Mouse (Mus musculus): ENCODE measurements around the gene Tmbim1. TPM values are rescaled to one million over a fixed set of nuclear protein-coding genes. Genes with fewer than 3 reads are reported as not detected.
"Not testable (repeated sequence)": the region's sequence is repeated elsewhere in the genome, so short reads cannot be mapped to it uniquely, and the experiment has no call there.

The Tmbim1 gene
- polyA plus RNA-seq, 1 experiment from 2014 or later = 18.8 TPM

DNA sequence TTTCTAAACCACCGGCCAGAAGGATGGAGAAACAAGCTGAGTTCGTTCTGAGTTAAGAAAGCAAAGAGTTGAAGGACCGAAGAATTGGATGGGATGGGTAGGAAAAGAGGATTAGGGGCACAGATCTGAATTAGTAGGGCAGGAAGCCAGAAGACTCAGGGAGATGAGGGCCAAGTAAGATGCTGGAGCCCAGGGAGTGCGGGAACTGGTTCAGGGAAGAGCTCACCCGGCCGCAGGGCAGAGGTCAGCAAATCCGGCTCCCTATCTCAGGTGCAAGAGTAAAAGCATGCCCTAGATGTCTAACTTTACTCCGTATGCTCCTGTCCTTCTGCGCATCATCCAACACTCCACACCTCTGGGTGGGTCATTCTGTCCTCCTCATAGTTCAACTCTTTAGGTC, 27.5 kb upstream of the Tmbim1 start:
- Histone ChIP-seq H3K9me3 (replicated peaks; ENCODE audit: control insufficient read depth, low read length) (no peaks in the 10 kb centered on the region), H3K36me3 (ENCODE audit: control insufficient read depth, insufficient read depth) (no peaks in the 10 kb centered on the region), H3K27ac (ENCODE audit: low read length) (no peak overlapping the region), H3K27me3 (ENCODE audit: control insufficient read depth, insufficient read depth, low read depth, low read length) (peaks cover 5% of the 10 kb centered on the region; the same call in 1 of the 2 replicates), H3K4me1 (ENCODE audit: control insufficient read depth, low read depth, low read length) (peaks cover 29% of the 10 kb centered on the region), H3K4me3 (ENCODE audit: low read depth, low read length) (peak overlapping the region; percentile 60), H3K9ac (ENCODE audit: low read depth, low read length) (peak overlapping the region; percentile 59), H3K4me2 (ENCODE audit: low read depth, low read length) (peak overlapping the region; percentile 92)
- ATAC-seq (ENCODE audit: low read depth) = no peak
- WGBS (ENCODE audit: insufficient replicate concordance) = 10% methylated on average over 9 of the region's 9 CpGs

DNA sequence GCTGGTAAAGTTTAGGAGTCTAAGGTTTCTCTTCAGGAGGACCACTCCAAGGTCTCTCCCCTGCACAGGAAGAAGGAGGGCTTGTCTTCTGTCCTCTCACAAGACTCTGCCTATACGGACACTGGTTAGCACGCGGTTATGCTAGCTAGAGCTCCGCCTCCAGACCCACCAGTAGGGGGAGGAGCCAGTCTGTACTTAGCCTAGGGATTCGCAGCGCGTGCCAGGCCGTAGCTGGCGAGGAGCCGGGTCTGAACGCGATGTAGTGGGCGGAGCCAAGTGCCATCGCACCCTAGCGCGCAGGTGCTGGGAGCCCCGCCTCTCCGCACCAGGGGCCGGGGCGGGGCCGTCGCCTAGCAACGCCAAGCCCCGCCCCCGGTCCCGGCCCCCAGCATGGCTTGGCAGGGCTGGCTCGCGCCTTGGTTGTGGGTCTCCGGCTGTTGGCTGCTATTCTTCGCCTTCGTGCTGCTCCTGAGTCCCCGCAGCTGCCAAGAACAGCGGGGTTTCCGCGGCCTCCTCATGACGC, 26.9 kb upstream of the Tmbim1 start:
- peak overlapping the region; percentile 59 for H3K9ac ChIP-seq (ENCODE audit: low read depth, low read length)
- H3K9me3 ChIP-seq (replicated peaks; ENCODE audit: control insufficient read depth, low read length) = no peaks in the 10 kb centered on the region
- H3K27ac ChIP-seq (ENCODE audit: low read length) = no peak overlapping the region
- peak overlapping the region; percentile 92 for H3K4me2 ChIP-seq (ENCODE audit: low read depth, low read length)
- no peaks in the 10 kb centered on the region for H3K36me3 ChIP-seq (ENCODE audit: control insufficient read depth, insufficient read depth)
- WGBS (ENCODE audit: insufficient replicate concordance) = under 1% methylated on average over 30 of the region's 36 CpGs
- H3K27me3 ChIP-seq (ENCODE audit: control insufficient read depth, insufficient read depth, low read depth, low read length) = peaks cover 5% of the 10 kb centered on the region; the same call in 1 of the 2 replicates
- peak overlapping the region; percentile 60 for H3K4me3 ChIP-seq (ENCODE audit: low read depth, low read length)
- peaks cover 29% of the 10 kb centered on the region for H3K4me1 ChIP-seq (ENCODE audit: control insufficient read depth, low read depth, low read length)
- ATAC-seq (ENCODE audit: low read depth) = peak; percentile 93

DNA sequence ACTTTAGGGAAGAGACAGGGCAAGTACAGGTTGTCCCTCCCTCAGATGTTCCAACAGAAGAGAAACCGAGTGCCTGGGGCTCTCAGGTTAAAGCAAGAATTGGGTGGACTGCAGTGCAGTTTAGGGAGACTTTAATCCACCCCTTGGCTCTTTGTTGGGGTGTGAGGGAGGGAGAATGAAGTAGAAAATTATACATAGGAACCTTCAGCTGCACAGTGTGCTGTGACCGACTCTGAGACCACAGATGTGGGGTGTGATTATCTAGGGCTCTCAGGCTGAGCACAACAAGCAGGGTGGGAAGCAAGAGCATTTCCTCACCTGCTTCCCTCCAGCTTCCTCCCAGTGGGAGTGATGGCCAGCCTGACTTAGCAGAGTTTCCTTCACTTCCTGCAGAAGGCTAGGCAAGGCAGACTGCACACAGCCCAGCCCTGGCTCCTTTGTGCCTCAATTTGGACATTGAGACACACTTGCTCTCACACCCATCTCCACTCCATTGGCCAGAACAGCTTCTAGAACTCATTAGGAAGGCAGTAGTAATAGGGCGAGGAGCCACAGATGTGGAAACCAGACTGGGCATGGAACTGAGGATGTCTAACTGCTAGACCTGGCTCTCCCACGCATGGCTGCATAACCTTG, 25.7 kb upstream of the Tmbim1 start:
- Histone ChIP-seq H3K4me2 (ENCODE audit: low read depth, low read length) (no peak overlapping the region), H3K27ac (ENCODE audit: low read length) (0 out of 2 replicates have a peak overlapping the region, but pooled peaks have one; percentile 19), H3K4me1 (ENCODE audit: control insufficient read depth, low read depth, low read length) (peaks cover 29% of the 10 kb centered on the region), H3K9me3 (replicated peaks; ENCODE audit: control insufficient read depth, low read length) (no peaks in the 10 kb centered on the region), H3K4me3 (ENCODE audit: low read depth, low read length) (no peak overlapping the region), H3K36me3 (ENCODE audit: control insufficient read depth, insufficient read depth) (no peaks in the 10 kb centered on the region), H3K27me3 (ENCODE audit: control insufficient read depth, insufficient read depth, low read depth, low read length) (peaks cover 5% of the 10 kb centered on the region; the same call in 1 of the 2 replicates), H3K9ac (ENCODE audit: low read depth, low read length) (no peak overlapping the region)
- 23% methylated on average over 4 of the region's 4 CpGs for WGBS (ENCODE audit: insufficient replicate concordance)
- ATAC-seq (ENCODE audit: low read depth) = no peak

DNA sequence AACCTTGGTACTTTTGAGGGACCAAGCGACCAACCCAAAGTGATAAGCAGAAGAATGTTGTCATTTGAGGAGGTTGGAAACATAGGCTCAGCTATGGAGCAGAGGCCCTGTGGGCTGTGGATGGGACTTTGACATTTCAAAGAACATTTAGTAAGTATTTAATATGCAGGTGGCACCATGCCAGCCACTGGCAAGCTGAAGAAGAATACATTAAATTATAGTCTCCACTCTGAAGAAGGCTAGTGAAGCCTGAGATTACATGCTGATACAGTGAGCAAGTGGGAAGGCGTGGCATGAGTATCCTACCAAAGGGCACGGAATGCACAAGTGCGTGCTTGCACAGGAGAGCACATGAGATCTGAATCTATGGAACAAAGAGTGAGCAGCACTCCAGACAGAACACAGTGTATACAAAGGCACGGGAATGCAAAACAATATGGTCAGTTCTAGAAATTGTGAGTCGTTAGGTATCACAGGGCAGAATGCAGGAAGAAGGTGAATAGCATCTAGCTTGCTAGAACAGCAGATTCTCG, 24.5 kb upstream of the Tmbim1 start:
- H3K4me3 ChIP-seq (ENCODE audit: low read depth, low read length) = no peak overlapping the region
- no peak for ATAC-seq (ENCODE audit: low read depth)
- H3K9me3 ChIP-seq (replicated peaks; ENCODE audit: control insufficient read depth, low read length) = no peaks in the 10 kb centered on the region
- H3K27me3 ChIP-seq (ENCODE audit: control insufficient read depth, insufficient read depth, low read depth, low read length) = peaks cover 5% of the 10 kb centered on the region; the same call in 1 of the 2 replicates
- H3K36me3 ChIP-seq (ENCODE audit: control insufficient read depth, insufficient read depth) = no peaks in the 10 kb centered on the region
- no peak overlapping the region for H3K27ac ChIP-seq (ENCODE audit: low read length)
- H3K4me2 ChIP-seq (ENCODE audit: low read depth, low read length) = no peak overlapping the region
- H3K4me1 ChIP-seq (ENCODE audit: control insufficient read depth, low read depth, low read length) = peaks cover 29% of the 10 kb centered on the region
- 63% methylated on average over 7 of the region's 7 CpGs for WGBS (ENCODE audit: insufficient replicate concordance)
- H3K9ac ChIP-seq (ENCODE audit: low read depth, low read length) = no peak overlapping the region

DNA sequence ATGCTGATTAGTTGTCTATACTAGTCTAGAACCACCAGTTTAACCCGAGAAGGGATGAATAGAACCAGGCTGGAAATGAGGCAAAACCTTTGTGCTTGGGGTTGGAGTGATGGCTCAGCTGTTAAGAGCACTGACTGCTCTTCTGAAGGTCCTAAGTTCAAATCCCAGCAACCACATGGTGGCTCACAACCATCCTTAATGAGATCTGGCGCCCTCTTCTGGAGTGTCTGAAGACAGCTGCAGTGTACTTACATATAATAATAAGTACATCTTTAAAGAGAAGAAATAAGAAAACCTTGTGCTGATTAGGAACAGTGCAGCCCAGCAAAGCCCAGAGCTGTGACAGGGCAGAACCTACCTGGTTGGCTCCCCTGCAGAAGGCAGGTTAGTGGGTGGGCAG, 21.5 kb upstream of the Tmbim1 start:
- WGBS (ENCODE audit: insufficient replicate concordance) = 63% methylated on average over 2 of the region's 2 CpGs
- H3K4me2 ChIP-seq (ENCODE audit: low read depth, low read length) = not testable (repeated sequence)

DNA sequence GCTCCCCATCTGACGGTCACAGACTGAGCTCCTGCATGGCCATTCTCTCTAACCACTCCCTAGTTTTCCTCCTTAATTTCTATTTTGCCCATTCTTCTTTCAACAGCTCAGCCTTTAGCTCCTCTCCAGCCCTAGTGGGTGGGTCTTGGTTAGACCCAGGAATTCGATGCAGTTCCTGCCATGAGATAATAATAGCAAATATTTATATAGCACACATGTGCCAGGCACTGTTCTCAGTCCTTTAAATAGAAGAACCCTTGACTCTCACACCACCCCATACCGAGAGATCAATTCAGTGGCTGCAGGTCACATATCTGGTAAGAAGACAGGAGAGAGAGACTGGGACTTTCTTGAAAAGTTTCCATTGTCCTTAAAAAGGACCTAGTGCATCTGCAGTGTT, 16.0 kb upstream of the Tmbim1 start:
- H3K36me3 ChIP-seq (ENCODE audit: control insufficient read depth, insufficient read depth) = no peaks in the 10 kb centered on the region
- H3K27me3 ChIP-seq (ENCODE audit: control insufficient read depth, insufficient read depth, low read depth, low read length) = no peaks in the 10 kb centered on the region
- WGBS (ENCODE audit: insufficient replicate concordance) = 49% methylated on average over 3 of the region's 3 CpGs
- no peaks in the 10 kb centered on the region for H3K4me1 ChIP-seq (ENCODE audit: control insufficient read depth, low read depth, low read length)
- no peaks in the 10 kb centered on the region for H3K9me3 ChIP-seq (replicated peaks; ENCODE audit: control insufficient read depth, low read length)
- ATAC-seq (ENCODE audit: low read depth) = no peak
- H3K9ac ChIP-seq (ENCODE audit: low read depth, low read length) = no peak overlapping the region
- H3K4me2 ChIP-seq (ENCODE audit: low read depth, low read length) = no peak overlapping the region
- H3K27ac ChIP-seq (ENCODE audit: low read length) = no peak overlapping the region
- H3K4me3 ChIP-seq (ENCODE audit: low read depth, low read length) = no peak overlapping the region

More for the DNA sequence above, 21.5 kb upstream of the Tmbim1 start:
- H3K9me3 ChIP-seq (replicated peaks; ENCODE audit: control insufficient read depth, low read length); H3K36me3 ChIP-seq (ENCODE audit: control insufficient read depth, insufficient read depth); H3K4me3 ChIP-seq (ENCODE audit: low read depth, low read length); ATAC-seq (ENCODE audit: low read depth); H3K27me3 ChIP-seq (ENCODE audit: control insufficient read depth, insufficient read depth, low read depth, low read length); H3K27ac ChIP-seq (ENCODE audit: low read length); H3K9ac ChIP-seq (ENCODE audit: low read depth, low read length): not testable (repeated sequence)
- H3K4me1 ChIP-seq (ENCODE audit: control insufficient read depth, low read depth, low read length) = peaks cover 14% of the 10 kb centered on the region

DNA sequence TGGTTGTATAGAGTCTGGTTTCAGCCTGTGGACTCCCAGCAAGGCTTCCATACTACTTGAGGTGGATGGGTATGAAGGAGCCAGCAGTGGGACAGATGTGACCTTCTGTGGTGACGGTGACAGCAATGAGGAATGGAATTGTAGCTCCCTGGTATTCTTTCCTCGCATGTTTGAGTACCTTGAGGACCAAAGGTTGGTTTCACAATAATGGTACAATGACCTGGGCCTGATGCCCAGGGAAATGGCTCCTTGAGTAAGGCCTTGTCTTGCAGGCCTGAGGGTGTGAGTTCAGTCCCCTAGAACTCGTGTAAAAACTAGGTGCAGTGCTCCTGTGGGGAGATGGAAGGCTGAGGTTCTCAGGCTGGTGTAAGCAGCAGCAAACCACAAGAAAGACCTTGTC, 13.3 kb upstream of the Tmbim1 start:
- Histone ChIP-seq H3K9ac (ENCODE audit: low read depth, low read length) (no peak overlapping the region), H3K27me3 (ENCODE audit: control insufficient read depth, insufficient read depth, low read depth, low read length) (no peaks in the 10 kb centered on the region), H3K36me3 (ENCODE audit: control insufficient read depth, insufficient read depth) (no peaks in the 10 kb centered on the region), H3K4me3 (ENCODE audit: low read depth, low read length) (no peak overlapping the region), H3K4me2 (ENCODE audit: low read depth, low read length) (no peak overlapping the region), H3K9me3 (replicated peaks; ENCODE audit: control insufficient read depth, low read length) (no peaks in the 10 kb centered on the region), H3K27ac (ENCODE audit: low read length) (no peak overlapping the region), H3K4me1 (ENCODE audit: control insufficient read depth, low read depth, low read length) (no peaks in the 10 kb centered on the region)
- 67% methylated on average over 3 of the region's 3 CpGs for WGBS (ENCODE audit: insufficient replicate concordance)
- ATAC-seq (ENCODE audit: low read depth) = no peak

GRCm38 (mm10) chr1:74316114-74316827, 10.8 kb upstream of the Tmbim1 start:
- H3K9me3 ChIP-seq (replicated peaks; ENCODE audit: control insufficient read depth, low read length) = no peaks in the 10 kb centered on the region
- H3K4me1 ChIP-seq (ENCODE audit: control insufficient read depth, low read depth, low read length) = no peaks in the 10 kb centered on the region; the same call in 1 of the 2 replicates
- no peaks in the 10 kb centered on the region for H3K36me3 ChIP-seq (ENCODE audit: control insufficient read depth, insufficient read depth)
- H3K4me3 ChIP-seq (ENCODE audit: low read depth, low read length) = no peak overlapping the region
- no peak overlapping the region for H3K27ac ChIP-seq (ENCODE audit: low read length)
- 49% methylated on average over 4 of the region's 4 CpGs for WGBS (ENCODE audit: insufficient replicate concordance)
- no peak overlapping the region for H3K4me2 ChIP-seq (ENCODE audit: low read depth, low read length)
- H3K9ac ChIP-seq (ENCODE audit: low read depth, low read length) = no peak overlapping the region
- no peaks in the 10 kb centered on the region for H3K27me3 ChIP-seq (ENCODE audit: control insufficient read depth, insufficient read depth, low read depth, low read length)
- ATAC-seq (ENCODE audit: low read depth) = no peak

GRCm38 (mm10) chr1:74314796-74315195, 9.4 kb upstream of the Tmbim1 start:
- 53% methylated on average over 3 of the region's 3 CpGs for WGBS (ENCODE audit: insufficient replicate concordance)
- Histone ChIP-seq H3K27ac (ENCODE audit: low read length) (no peak overlapping the region), H3K36me3 (ENCODE audit: control insufficient read depth, insufficient read depth) (no peaks in the 10 kb centered on the region), H3K9me3 (replicated peaks; ENCODE audit: control insufficient read depth, low read length) (no peaks in the 10 kb centered on the region), H3K4me1 (ENCODE audit: control insufficient read depth, low read depth, low read length) (no peaks in the 10 kb centered on the region; the same call in 1 of the 2 replicates), H3K27me3 (ENCODE audit: control insufficient read depth, insufficient read depth, low read depth, low read length) (no peaks in the 10 kb centered on the region), H3K9ac (ENCODE audit: low read depth, low read length) (no peak overlapping the region), H3K4me2 (ENCODE audit: low read depth, low read length) (no peak overlapping the region), H3K4me3 (ENCODE audit: low read depth, low read length) (no peak overlapping the region)
- no peak for ATAC-seq (ENCODE audit: low read depth)
